ENCODE assay signal across 8 mouse cellular contexts in genomic region chr4:9027798-9028404, GRCm38 (mm10).
DNase-seq lines count a peak whose midpoint lies in the region; ATAC-seq and TF ChIP-seq lines count a peak whose summit lies in the region.

No protein-coding gene starts in this region.

- TF ChIP-seq POLR2A in bone marrow macrophage, adult 2 months (IDR thresholded peaks at IDR 0.05; ENCODE audit: borderline replicate concordance, low read depth, low read length): no peak

- TF ChIP-seq CTCF in bone marrow macrophage, adult 2 months (IDR thresholded peaks at IDR 0.05; ENCODE audit: low read depth, low read length): peak; percentile 50; the same call in 1 of the 2 replicates

- ATAC-seq in heart, embryonic 14.5 days (ENCODE audit: insufficient number of reproducible peaks, insufficient read depth, low FRiP score, low read depth): peak; percentile 58; the same call in 1 of the 2 replicates
- peak; percentile 71 for ATAC-seq in liver, embryonic 12.5 days

- H3K9me3 ChIP-seq in heart, embryonic 14.5 days (ENCODE audit: control insufficient read depth, low read length): no peaks in the 10 kb centered on the region
- no peaks in the 10 kb centered on the region for H3K9me3 ChIP-seq in liver, embryonic 12.5 days (replicated peaks)

- H3K36me3 ChIP-seq in heart, embryonic 14.5 days (ENCODE audit: control insufficient read depth, insufficient read depth, low read length): no peaks in the 10 kb centered on the region
- H3K36me3 ChIP-seq in liver, embryonic 12.5 days: no peaks in the 10 kb centered on the region
- H3K36me3 ChIP-seq in splenic B cell, adult 2 months (ENCODE audit: control insufficient read depth, insufficient read depth, low read length, poor library complexity, severe bottlenecking): no peaks in the 10 kb centered on the region

- H3K9ac ChIP-seq in heart, embryonic 14.5 days (ENCODE audit: low read length): peak overlapping the region; percentile 64
- peak overlapping the region; percentile 32; the same call in 1 of the 2 replicates for H3K9ac ChIP-seq in liver, embryonic 12.5 days

- under 1% methylated on average over 30 of the region's 30 CpGs for WGBS in heart, embryonic 14.5 days
- WGBS in liver, embryonic 12.5 days (ENCODE audit: insufficient replicate concordance): 2% methylated on average over 30 of the region's 30 CpGs

- H3K27me3 ChIP-seq in heart, embryonic 14.5 days (ENCODE audit: control insufficient read depth, insufficient read depth, low read length): no peaks in the 10 kb centered on the region
- H3K27me3 ChIP-seq in liver, embryonic 12.5 days (replicated peaks): no peaks in the 10 kb centered on the region
- H3K27me3 ChIP-seq in splenic B cell, adult 2 months (ENCODE audit: control insufficient read depth, insufficient read depth, low read length, poor library complexity, severe bottlenecking): no peaks in the 10 kb centered on the region

- no peak overlapping the region for H3K27ac ChIP-seq in bone marrow macrophage, adult 2 months (ENCODE audit: insufficient read depth, low read depth, low read length)
- H3K27ac ChIP-seq in heart, embryonic 14.5 days (replicated peaks in 1 of 2; ENCODE audit: control insufficient read depth in 1 of 2, insufficient read depth in 1 of 2, low read depth in 2 of 2, low read length in 2 of 2): peak overlapping the region; percentile 46 to 47; a peak in 2 of 4 replicates
- H3K27ac ChIP-seq in liver, embryonic 12.5 days: no peak overlapping the region

- H3K4me2 ChIP-seq in heart, embryonic 14.5 days (ENCODE audit: low read length): peak overlapping the region; percentile 82
- H3K4me2 ChIP-seq in liver, embryonic 12.5 days: peak overlapping the region; percentile 73

- peak; percentile 90 for DNase-seq in B cell, adult 2 months
- peak; percentile 12 for DNase-seq in fibroblast of lung, adult 2 months (ENCODE audit: low read depth)
- peak; percentile 85 for DNase-seq in kidney, postnatal 14 days
- DNase-seq in naive thymus-derived CD4-positive, alpha-beta T cell, adult 2 months (ENCODE audit: low read depth): peak; percentile 88
- peak; percentile 87 for DNase-seq in splenic B cell, adult 2 months (ENCODE audit: low read depth, low spot score)

- H3K4me3 ChIP-seq in bone marrow macrophage, adult 2 months (ENCODE audit: insufficient read depth, low read length): peak overlapping the region; percentile 72
- H3K4me3 ChIP-seq in heart, embryonic 14.5 days (ENCODE audit: control insufficient read depth in 1 of 2, insufficient read depth in 1 of 2, low read depth in 1 of 2, low read length in 2 of 2): peak overlapping the region; percentile 41 to 55
- H3K4me3 ChIP-seq in liver, embryonic 12.5 days: peak overlapping the region; percentile 45

- H3K4me1 ChIP-seq in bone marrow macrophage, adult 2 months (ENCODE audit: control insufficient read depth, insufficient read depth, low read length): peaks cover 5% of the 10 kb centered on the region; the same call in 1 of the 2 replicates
- peaks cover 6 to 15% of the 10 kb centered on the region in 2 experiments for H3K4me1 ChIP-seq in heart, embryonic 14.5 days (ENCODE audit: control insufficient read depth in 2 of 2, insufficient read depth in 2 of 2, low read length in 2 of 2)
- H3K4me1 ChIP-seq in liver, embryonic 12.5 days: peaks cover 14% of the 10 kb centered on the region

Comparison
In these comparisons a context has a peak if more than half of its experiments do, and no peak if none do; other contexts are left out.
1. DNase-seq: peak in every context shown above with its lines; median percentile 90 in B cell, adult 2 months; 88 in naive thymus-derived CD4-positive, alpha-beta T cell, adult 2 months; 87 in splenic B cell, adult 2 months; 85 in kidney, postnatal 14 days; 12 in fibroblast of lung, adult 2 months.
2. H3K27ac ChIP-seq: peak in heart, embryonic 14.5 days (2 of 2); none in bone marrow macrophage, adult 2 months (single experiment) and liver, embryonic 12.5 days (single experiment).
3. Peak in every context shown above with its lines, with median percentiles within 50 percentile points of each other: H3K4me3 ChIP-seq.